Mouse (Mus musculus): Measurements from ENCODE around the gene Cnksr2. TPM values are rescaled to one million over a fixed set of nuclear protein-coding genes. Genes with fewer than 3 reads are reported as not detected.

Gene Cnksr2
- total RNA-seq (2021): under 1 TPM in 1 of 2 experiments, not detected in 1; 0.05 TPM

GRCm38 (mm10) chrX:158043057-158043843 lies at the start of gene Cnksr2:
TSS of gene Cnksr2 (minus strand) at chrX:158043294.
- intact Hi-C loops (cut with DNase I): loop anchor here (10.0 kb wide), 1 partner anchor 882 kb away; no protein-coding TSS in a partner anchor
- peak in 1 of 2 experiments; percentile 9 for DNase-seq

GRCm38 (mm10) chrX:158043844-158044140 lies 698 bp upstream of the Cnksr2 start:
- intact Hi-C loops (cut with DNase I): loop anchor here (10.0 kb wide), 1 partner anchor 881 kb away; no protein-coding TSS in a partner anchor
- no peak for DNase-seq

DNA sequence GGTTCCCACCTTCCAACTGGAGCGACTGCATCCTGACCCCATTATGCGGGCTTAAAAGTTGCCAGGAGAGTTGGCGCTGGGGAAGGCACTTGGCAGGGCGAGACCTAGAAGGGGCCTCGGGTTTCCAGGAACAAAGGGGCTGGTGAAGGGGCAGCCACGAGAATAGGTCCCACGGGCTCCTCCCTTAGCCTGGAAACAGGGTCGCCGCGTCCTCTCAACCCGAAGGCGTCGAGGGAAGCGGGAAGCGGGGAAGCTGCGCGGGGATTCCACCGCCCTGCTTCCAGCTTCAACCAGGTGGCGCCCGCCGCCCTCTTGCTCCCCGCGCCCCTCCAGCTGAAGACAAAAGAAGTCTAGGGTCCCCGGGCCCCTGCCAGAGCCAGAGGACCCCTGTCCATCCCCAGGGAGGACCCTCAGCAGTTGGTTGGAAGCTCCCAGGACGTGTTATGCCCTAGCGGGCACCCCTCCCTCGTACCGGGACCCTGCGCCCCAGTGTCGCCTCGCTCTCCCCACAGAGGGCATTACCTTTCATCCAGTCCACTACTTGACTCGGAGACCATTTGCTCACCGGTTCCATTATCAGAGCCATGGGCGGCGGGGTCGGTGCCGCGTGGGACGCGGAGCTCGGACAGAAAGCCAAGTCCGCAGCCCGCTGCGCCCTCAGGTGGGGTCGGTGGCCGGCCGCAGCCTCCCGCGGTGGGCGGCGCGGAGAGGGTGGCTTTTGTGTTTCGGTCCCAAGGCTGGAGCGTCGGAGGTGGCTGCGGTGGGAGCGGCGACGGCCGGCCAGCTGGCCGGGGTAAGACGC lies 638 bp downstream of the Cnksr2 start:
- intact Hi-C loops (cut with DNase I): loop anchor here (10.0 kb wide), 1 partner anchor 882 kb away; no protein-coding TSS in a partner anchor
- peak in 1 of 2 experiments; percentile 4 for DNase-seq

GRCm38 (mm10) chrX:158041703-158042102 lies 1.4 kb downstream of the Cnksr2 start:
- no peak for DNase-seq
- intact Hi-C loops (cut with DNase I): loop anchor here (10.0 kb wide), 1 partner anchor 883 kb away; no protein-coding TSS in a partner anchor

DNA sequence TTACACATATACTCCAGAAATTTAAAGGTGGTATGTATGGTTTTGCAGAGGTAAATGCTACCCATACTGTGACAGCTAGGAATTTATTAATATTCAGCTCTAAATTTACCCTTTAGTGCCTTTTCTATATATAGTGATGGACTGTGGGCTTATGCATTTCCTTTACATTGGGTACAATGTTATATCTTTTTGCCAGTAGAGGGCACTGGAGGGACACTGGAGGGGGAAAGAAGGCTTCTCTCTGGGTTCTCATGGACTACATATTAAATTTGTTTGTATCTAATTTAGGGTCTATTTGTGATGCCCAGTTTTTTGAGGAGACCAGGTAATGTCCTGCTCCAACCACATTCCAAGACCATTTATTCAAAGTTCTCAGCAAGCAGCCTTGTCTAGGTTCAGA lies 91.4 kb downstream of the Cnksr2 start:
- intact Hi-C loops (cut with DNase I): loop anchor here (2.0 to 10.0 kb wide), 2 partner anchors 217 to 971 kb away; no protein-coding TSS in a partner anchor

GRCm38 (mm10) chrX:157949256-157949655 lies 93.8 kb downstream of the Cnksr2 start:
- DNase-seq: no peak
- intact Hi-C loops (cut with DNase I): no loop called here

More for the DNA sequence above, 91.4 kb downstream of the Cnksr2 start:
- peak in 1 of 2 experiments; percentile 3 for DNase-seq

- intact Hi-C loops (cut with DNase I): no loop called here
- no peak for DNase-seq
Measured at GRCm38 (mm10) chrX:157945121-157945520, 98.0 kb downstream of the Cnksr2 start.

DNA sequence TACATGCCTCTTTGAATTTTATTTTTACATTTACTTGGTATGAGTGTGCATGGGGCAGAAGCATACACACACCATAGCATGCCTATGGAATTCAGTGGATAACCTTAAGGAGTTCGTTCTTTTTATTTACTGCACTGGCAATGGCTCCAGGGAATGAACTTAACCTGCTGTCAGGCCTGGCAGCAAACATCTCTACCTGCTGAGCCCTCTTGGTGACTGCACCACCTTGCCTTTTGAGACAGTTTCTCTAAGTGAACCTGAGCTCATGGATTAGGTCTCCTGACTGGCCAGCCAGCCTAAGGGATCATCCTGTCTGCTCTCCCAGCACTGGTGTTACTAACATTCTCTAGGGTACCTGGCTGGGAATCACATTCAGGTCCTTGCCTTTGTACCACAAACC lies 106.5 kb downstream of the Cnksr2 start:
- DNase-seq: no peak
- intact Hi-C loops (cut with DNase I): no loop called here

DNA sequence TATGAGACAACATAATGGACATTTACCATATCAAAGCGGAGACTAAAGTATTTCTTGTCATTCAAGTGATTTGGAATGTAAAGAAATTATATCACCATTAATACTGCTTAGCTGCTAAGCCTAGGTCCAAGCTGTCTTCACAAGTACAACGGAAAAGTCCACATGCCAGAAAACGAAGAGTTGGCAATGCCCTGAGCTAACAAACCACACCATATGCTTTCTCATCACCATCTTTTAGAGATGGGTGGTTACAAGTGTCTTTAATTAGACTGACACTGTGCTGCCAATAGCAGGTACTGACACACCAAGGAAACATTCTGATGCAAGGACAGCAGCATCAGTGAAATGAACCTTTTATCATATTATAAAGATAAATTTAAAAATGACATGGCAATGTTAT lies 123.0 kb downstream of the Cnksr2 start:
- intact Hi-C loops (cut with DNase I): no loop called here
- DNase-seq: no peak

DNA sequence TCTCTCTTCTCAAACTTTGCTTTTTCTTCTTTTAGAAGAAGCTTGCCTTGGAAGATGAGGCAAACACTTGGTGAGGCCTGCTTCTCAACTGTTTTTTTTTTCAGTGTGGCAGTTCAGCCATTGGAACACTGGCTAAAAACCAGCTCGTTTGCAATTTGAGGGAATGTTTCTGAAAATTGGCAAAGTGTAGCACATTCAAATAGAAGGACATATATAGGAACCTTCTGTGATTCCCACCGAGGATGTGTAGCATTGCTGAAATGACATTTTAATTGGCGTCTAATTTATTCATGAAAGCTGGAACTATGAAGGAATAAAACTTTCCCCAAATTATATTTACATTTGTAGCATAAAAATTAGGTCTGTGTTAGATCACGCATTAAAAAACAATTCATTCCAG lies 213.1 kb downstream of the Cnksr2 start:
- intact Hi-C loops (cut with DNase I): no loop called here
- DNase-seq: no peak

GRCm38 (mm10) chrX:157818921-157819260 lies 224.2 kb downstream of the Cnksr2 start:
- intact Hi-C loops (cut with DNase I): no loop called here
- no peak for DNase-seq

- peak; percentile 8 to 23 for DNase-seq
Measured at GRCm38 (mm10) chrX:157818207-157818920, 224.7 kb downstream of the Cnksr2 start, which contains the start of gene Klhl34. TSS of gene Klhl34 (plus strand) at chrX:157818435.

GRCm38 (mm10) chrX:157817571-157818206 lies 225.4 kb downstream of the Cnksr2 start:
- intact Hi-C loops (cut with DNase I): no loop called here
- DNase-seq: peak; percentile 38 to 57

More at GRCm38 (mm10) chrX:157818207-157818920, 224.7 kb downstream of the Cnksr2 start, which contains the start of gene Klhl34:
- intact Hi-C loops (cut with DNase I): no loop called here

DNA sequence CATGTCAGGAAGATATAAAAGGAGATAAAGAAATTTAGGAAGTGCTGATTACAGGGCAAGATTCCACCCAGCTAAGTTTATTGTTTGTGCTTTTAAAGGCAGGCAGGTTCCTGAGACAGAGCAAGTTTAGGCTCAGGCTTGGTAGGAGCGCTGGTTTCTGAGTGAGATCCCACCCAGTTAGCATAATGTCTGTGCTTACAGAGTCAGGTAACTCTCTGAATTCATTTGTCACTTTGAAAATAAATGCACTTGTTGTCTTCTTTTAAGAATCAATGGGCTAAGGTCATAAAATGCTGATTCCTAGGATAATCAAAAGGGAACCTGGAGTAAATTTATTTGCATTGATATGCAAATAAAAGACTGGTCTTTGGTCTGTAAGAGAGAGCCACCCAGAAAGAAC lies 233.4 kb downstream of the Cnksr2 start:
- intact Hi-C loops (cut with DNase I): no loop called here
- DNase-seq: no peak

DNA sequence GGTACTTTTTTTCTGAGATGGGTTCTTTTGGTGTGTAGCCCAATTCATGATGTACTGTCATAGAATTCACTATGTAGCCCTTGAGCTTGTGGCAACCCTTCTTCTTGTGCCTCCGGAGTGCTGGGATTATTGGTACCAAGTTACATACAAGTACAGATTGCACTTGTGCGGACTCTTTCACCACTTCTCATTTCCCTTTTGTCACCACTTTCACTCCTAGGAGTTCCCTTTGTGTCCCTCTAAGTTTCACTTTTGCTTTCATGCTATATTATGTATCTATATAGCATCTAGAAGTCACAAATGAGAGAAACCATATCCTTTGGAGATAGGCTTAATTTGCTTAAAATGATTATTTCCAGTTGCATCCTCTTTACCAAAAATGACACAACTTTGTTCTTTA lies 241.4 kb downstream of the Cnksr2 start:
- no peak for DNase-seq
- intact Hi-C loops (cut with DNase I): no loop called here

Other genes with a start within 250 kb of the Cnksr2 start
- 1 to 10 TPM; 1.8 to 2.5 TPM for gene Klhl34, start 224.9 kb downstream of the Cnksr2 start, total RNA-seq (2021)